Mouse (Mus musculus): ENCODE results near the gene Ttc7.

Ttc7 gene

GRCm38 (mm10) chr17:87282706-87283053 lies at the start of gene Ttc7:
Gene Ttc7 (plus strand): TSS chr17:87282886.
- peak; percentile 88 to 93 for DNase-seq (ENCODE audit: low spot score in 2 of 2)

GRCm38 (mm10) chr17:87235019-87235418 lies 47.7 kb upstream of the Ttc7 start:
- DNase-seq (ENCODE audit: low spot score in 2 of 2) = no peak

- peak in 1 of 2 experiments; percentile 25 for DNase-seq (ENCODE audit: low spot score in 2 of 2)
Measured at GRCm38 (mm10) chr17:87236725-87237650, 45.7 kb upstream of the Ttc7 start.

- DNase-seq (ENCODE audit: low spot score in 2 of 2) = no peak
Measured at GRCm38 (mm10) chr17:87237826-87238225, 44.9 kb upstream of the Ttc7 start.

GRCm38 (mm10) chr17:87246103-87246502 lies 36.6 kb upstream of the Ttc7 start:
- DNase-seq (ENCODE audit: low spot score in 2 of 2) = no peak

GRCm38 (mm10) chr17:87254384-87254783 lies 28.3 kb upstream of the Ttc7 start:
- no peak for DNase-seq (ENCODE audit: low spot score in 2 of 2)

GRCm38 (mm10) chr17:87255672-87256071 lies 27.0 kb upstream of the Ttc7 start:
- no peak for DNase-seq (ENCODE audit: low spot score in 2 of 2)

DNA sequence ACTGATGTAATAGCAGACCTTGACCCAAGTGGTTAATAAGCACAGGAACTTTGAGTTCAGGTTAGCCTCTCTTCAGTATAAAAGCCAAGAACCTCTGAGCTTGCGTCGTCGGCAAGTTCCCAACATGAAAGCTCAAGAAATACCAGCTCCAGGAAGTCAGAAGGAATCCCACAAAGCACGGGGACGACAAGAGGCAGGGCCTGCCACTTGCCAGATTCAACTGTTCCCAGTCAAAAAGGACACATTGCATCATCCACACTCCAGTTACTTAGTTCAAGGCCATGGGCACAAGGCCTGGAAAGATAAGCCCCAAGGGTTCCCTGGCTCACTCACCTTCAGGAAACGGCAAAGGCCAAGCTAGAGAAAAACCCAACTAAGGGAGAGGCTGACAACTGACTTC lies 19.3 kb upstream of the Ttc7 start:
- DNase-seq (ENCODE audit: low spot score in 2 of 2) = no peak

- DNase-seq (ENCODE audit: low spot score in 2 of 2) = no peak
Measured at GRCm38 (mm10) chr17:87264054-87264830, 18.4 kb upstream of the Ttc7 start.

GRCm38 (mm10) chr17:87264927-87265791 lies 17.5 kb upstream of the Ttc7 start:
- no peak for DNase-seq (ENCODE audit: low spot score in 2 of 2)

- DNase-seq (ENCODE audit: low spot score in 2 of 2) = peak; percentile 84 to 90
Measured at GRCm38 (mm10) chr17:87265792-87266186, 16.9 kb upstream of the Ttc7 start, which contains the start of gene Mcfd2. Gene Mcfd2 (minus strand): TSS chr17:87265935.

DNA sequence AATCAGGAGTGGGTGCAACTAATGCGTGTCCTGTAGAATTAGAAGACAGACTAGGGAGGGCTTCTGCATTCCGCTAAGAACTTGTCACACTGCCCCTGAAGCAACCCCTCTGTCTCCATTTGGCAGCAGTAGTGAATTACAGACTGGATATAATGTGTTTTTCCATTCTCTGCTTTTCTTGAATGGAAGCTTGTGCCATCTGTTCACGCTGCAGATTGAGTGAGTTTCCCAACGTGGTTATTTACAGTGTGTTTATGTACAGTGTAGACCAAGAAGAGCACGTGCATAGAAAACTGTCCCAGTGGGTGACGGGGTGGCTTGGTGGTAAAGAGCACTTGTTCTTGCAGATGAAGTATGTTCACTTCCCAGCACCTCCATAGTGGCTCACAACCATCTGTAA lies 13.2 kb upstream of the Ttc7 start:
- DNase-seq (ENCODE audit: low spot score in 2 of 2) = no peak

GRCm38 (mm10) chr17:87275363-87276341 lies 7.0 kb upstream of the Ttc7 start:
- DNase-seq (ENCODE audit: low spot score in 2 of 2) = no peak

DNA sequence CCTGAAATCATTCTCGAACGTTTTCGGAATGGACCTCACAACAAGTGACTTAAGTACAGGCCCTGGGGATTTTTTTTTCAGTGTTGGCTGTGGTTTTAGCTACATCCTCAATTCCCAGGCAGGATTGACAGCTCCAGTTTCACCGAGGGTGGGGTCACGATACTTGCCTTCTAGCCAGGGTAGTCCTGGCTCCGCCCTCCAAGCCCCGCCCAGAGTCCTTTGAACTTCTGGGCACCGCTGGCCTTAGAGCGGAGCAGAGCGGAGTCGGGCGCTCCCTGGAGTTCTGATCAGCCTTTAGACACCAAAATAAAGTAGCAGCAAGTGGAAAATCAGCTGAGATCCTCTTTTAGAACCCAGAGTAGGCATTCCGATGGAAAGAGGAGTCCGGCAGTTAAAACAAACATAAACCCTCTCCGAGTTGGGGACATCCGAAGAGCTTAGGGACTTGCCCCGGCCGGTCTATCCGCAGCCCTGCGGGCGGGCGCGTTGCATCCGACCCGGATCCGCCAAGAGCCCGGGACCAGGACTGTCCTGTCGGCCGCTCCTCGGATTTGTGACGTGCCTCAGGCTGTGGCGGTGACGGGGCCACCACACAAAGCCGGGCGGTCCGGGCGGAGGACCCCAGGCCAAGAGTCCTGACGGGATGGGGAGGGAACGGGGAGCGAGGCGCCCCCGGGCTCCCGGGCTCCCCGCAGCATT lies 530 bp upstream of the Ttc7 start:
- peak; percentile 64 to 72 for DNase-seq (ENCODE audit: low spot score in 2 of 2)

DNA sequence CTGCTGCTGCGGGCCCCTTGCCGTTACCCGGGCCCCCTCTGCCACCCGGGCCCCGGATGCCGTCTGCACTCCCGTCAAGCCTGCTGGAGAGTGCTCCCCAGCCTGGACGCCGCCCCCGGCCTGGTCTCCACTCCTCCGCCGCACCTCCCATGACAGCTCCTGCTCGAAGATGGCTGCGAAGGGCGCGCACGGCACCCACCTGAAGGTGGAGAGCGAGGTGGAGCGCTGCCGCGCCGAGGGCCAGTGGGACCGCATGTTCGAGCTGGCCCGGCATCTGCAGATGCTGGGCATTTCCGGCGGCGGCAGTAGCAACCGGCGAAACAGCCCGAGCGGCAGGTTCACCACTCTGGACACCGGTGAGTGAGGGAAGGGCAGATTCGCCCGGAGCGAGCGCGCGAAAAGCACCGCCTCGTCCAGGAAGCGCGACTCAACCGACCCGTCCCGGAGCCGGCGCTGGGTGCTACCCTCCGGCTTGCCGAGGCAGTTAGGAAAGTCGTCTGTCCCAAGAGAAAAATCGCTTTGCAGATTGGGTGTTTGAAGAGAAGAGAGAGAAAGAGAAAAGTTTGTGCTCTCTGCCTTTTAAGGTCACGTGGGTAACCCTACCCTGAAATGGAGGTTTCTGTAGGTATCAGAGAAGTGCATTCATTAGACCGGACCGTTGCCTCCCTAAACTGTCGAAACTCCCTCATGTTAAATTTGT lies 519 bp downstream of the Ttc7 start:
- no peak for DNase-seq (ENCODE audit: low spot score in 2 of 2)

GRCm38 (mm10) chr17:87283755-87284481 lies 1.2 kb downstream of the Ttc7 start:
- no peak for DNase-seq (ENCODE audit: low spot score in 2 of 2)

DNA sequence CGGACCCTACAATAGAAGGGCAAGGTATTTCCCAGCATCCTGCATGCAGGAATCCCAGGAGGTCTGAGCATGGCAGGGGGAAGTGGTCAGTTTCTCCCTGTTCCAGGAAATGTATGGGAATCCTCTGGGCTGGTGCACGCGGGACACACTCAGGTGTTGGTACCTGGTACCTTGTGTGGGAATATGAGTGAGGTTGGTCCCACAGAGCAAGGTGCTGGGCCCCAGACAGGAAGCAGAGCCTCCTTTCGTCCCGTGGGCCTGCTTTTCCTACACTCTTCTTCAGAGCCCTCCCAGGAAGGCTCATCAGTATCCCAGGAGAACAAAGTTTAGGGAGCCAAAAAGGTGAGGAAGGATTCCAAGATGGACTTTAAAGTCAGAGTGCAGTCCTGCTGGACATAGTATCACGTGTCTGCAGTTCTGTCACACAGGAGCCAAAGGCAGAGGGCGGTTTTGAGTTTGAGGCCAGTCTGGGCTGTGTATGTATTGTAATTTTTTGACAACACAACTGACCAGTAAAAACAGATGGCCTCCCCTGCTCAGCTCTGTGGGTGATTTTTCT lies 1.9 kb downstream of the Ttc7 start:
- no peak for DNase-seq (ENCODE audit: low spot score in 2 of 2)

DNA sequence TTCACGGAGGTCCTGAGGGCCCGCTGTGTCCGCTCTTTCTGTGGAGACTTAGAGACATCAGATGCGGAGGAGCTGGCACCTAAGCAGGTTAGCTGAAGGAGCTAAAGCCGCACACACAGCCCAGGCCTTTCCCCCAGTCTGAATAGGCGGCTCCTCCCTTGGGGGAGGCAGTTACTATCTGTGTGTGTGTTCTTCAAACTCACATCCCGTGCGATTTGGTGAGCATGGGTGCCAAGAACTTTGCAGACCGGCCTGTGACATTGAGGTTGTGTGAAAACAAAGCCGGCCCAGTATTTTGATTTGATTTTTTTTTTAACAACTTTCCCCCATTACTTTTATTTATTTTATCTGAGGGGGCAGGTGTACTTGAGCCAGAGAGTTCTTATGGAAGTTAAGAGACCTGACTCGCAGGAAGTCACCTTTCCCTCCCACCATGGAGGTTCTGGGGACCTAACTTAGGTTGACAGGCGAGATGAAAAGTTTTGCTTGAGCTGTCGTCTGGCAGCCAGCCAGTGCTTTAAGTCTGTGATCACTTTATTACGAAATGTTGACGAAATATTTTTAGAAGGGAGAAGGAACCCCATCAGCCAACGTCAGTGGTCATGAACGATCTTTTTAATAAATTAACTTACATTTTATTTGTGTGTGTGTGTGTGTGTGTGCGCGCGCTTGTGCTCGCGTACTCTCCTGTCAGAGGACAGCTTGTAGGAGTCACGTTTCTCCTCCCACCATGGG lies 3.2 kb downstream of the Ttc7 start:
- DNase-seq (ENCODE audit: low spot score in 2 of 2) = no peak

All from frontal cortex, postnatal 10 days (tissue).